Mouse (Mus musculus): ENCODE data around the gene Runx3. TPM values are rescaled to one million over a fixed set of nuclear protein-coding genes. Genes with fewer than 3 reads are reported as not detected.

Gene Runx3
- total RNA-seq, 2 experiments from 2014 or later, result not detected

DNA sequence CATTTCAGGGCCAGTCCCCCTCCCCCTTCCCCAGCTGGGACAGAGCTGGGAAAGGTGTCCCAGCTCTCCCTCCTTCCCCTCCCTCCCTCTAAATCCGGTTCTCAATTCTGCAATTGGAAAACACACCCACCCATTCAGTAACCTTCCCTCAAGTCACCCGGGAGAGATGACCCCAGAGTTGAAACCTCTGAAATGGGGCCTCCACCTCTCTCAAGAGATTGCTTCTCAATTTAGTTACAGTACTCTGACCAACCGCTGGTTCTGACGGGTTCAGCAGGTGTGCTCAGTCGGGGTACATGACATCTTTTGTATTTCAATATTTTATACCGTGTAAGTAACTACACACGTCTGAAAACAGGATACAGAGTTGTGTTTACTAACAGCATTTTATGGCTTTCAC, 28.2 kb downstream of the Runx3 start:
- no peak for DNase-seq (ENCODE audit: low spot score in 2 of 2)

DNA sequence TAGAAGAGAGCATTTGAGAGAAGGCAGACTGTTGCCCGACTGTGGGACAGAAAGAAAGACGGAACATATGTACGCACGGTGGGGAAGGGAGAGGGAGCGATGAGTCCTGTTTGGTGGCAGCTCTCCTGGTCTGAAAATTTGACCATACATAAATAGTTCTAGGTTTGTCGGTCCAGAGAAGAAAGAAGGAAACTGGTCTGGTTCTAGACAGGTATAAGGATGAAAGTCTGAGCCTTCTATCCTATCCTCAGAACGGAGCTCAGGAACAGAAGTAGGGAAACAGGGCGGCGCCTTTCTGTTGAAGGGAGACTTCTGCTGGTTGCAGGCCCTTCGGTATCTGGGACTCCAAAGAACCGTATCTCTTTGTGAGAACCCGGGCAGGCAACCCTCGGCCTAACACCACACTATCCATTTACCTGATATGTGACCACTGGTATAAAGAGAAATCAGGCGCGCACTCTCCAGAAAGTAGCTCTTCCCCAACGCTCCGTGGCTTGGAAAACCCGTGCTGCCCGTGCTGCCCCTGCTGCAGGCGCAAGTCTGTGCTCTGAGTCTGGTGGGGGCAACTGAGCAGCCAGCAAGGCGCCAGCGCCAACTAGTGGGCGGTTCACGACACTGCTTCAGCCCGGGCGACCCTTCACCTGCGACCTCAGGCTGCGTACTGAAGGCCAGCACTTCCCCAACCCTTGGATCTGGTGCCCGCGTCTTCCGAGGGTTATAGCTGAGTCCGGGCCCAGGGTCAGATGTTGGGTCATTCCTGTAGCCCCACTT, 29.8 kb downstream of the Runx3 start:
- peak; percentile 54 to 57 for DNase-seq (ENCODE audit: low spot score in 2 of 2)

DNA sequence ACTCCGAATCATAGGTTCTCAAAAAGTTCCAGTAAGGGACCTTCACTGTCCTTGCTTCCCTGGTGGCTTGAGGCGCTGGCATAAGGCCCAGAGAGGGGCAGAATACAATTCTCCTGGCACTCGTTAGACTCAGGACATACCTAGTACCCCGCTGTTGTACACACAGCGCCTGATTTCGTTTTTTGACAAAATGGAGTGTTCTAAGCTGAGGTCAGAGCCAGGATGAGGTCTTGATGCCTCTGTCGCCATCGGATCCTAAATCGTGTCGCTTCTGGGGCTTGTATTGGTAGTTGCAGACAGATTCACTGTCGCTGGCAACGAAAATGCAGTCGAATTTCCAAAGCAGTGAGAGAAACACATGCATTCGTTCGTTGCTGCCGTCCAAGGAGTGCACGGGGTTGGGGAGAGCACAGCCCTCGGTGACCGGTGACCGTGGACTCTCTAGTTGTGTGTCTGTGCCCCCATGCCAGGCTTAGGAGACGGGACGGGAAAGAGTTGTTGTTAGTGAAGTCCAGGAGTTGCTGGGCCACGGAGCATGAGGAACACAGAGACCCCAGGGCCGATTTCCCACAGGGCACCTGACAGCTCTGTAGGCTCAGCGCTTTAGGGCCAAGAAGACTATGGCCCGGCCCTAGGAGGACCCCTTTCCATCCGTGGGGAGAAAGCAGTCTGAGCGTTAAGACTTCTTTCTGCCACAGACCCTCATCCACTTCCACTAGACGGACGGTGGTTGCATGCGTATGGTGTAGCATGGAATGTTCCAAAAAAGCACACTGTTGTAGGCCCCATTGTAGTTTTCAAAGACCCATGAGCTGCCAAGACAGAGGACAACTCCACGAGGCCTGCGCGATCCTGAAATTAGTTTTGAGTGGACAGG, 30.9 kb downstream of the Runx3 start:
- peak in 1 of 2 experiments; percentile 61 for DNase-seq (ENCODE audit: low spot score in 2 of 2)

DNA sequence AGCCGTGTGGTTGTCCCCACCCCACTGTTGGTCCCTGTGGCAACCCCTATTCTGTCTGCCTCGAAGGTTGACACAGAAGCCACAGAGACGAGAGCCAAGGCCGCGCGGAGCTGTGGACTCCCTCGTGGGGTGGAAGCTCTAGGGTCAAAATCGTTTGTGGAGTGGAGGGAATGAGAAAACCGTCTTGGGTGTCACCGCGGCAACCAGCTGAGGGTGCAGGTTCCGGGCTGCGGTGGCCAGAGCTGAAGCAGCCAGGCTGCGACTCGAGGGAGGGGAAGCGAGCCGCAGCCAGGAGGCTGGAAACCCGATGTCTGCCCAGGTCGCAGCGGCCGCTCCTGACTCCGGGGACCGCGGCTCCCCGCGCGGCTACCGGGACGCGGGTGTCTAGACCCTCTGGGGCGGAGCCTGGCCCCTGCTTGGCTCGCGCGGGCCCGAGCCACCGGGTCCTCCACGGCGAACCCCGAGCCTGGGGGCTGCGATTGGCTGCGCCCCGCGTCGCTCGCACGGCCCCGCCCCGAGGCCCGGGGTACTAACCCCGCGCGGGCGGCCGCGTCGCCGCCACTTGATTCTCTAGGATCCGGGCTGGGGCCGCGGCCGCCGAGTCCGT, 31.6 kb downstream of the Runx3 start:
- DNase-seq (ENCODE audit: low spot score in 2 of 2), result no peak

DNA sequence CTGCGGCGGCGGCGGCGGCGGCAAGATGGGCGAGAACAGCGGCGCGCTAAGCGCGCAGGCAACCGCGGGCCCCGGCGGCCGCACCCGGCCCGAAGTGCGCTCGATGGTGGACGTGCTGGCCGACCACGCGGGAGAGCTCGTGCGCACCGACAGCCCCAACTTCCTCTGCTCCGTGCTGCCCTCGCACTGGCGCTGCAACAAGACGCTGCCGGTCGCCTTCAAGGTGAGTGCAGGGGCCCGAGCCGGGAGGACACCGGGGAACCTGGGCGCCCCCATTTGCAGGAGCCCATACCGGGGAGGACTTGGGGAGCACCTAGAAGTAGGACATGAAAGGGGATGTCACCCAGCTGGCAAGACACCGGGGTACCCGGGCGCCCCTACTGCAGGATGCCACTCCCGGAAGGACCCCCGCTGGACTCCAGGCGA, 32.4 kb downstream of the Runx3 start:
- no peak for DNase-seq (ENCODE audit: low spot score in 2 of 2)

DNA sequence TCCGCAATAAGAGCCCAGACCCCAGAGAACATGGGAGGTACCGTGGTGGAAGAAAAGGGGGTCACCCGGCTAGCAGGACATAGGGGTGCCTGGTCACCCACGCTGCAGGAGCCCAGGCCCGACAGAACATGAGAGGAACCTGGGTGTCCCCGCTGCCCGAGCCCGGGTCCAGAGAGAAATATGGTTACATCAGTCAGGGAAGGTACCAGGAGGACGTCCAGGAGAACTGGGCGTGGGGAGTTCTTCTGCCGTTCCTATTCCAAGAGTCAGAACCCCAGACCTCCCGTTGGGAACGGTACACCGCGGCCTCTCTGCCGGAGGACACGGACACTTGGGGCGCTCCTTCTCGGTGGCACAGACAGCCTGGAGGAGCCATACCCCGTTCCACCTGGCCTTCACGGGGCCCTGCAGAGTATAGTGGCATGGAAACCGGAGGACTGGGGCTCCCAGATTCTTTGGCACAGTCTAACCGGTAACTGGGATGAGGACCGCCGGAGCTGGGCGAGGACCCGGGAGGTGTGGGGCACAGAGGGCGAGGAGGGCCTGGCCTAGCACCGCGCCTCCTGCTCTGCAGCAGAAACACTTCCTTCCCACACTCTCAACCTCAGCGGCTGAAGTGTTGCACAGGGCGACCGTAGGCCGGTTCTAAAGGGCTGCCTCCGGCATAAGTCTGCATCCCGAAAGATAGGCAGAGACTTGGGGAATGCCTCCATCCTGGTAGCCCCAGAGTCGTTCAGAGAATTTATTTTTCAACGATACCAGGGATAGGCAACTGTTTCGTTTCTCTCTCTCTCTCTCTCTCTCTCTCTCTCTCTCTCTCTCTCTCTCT, 33.0 kb downstream of the Runx3 start:
- DNase-seq (ENCODE audit: low spot score in 2 of 2), result no peak

DNA sequence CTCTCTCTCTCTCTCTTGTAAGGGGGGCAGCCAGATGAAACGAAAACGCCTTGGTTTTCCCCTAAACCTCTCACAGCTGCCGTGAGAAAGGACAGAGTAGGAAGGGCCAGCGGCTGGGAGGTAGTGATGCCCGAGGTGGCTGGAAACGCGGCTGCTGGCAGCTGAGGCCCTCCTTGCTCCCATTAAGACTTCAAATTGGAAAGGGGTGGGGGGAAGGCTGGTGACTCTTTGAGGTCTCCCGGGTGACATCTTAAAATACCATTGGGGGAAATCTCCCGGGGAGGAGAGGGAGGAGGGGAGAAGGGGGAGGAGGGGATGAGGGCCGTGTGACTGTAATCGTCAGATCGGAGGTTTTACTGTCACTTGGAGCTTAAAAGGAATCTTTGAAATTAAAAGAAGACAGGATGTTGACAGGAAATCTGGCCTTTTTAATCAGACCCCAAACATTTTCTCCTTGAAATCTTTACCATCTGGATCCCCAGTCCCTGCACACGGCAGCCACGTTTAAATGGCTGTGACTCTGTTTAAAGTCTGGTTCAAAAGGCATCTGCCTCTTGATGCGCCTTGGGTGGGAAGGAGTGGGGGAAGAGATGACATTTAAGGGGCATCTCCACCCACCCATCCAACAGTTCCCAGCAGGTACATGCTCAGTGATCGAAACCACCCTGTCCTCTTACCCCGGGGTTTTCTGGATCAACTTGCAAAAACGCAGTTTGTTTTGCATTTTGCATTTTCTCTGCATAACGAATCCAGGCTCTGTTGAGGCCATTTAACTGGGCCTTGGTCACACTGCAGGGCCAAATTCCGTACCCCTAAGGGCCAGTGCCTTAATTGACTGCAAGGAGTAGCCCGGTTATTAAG, 33.9 kb downstream of the Runx3 start:
- DNase-seq (ENCODE audit: low spot score in 2 of 2), result peak in 1 of 2 experiments; percentile 38

DNA sequence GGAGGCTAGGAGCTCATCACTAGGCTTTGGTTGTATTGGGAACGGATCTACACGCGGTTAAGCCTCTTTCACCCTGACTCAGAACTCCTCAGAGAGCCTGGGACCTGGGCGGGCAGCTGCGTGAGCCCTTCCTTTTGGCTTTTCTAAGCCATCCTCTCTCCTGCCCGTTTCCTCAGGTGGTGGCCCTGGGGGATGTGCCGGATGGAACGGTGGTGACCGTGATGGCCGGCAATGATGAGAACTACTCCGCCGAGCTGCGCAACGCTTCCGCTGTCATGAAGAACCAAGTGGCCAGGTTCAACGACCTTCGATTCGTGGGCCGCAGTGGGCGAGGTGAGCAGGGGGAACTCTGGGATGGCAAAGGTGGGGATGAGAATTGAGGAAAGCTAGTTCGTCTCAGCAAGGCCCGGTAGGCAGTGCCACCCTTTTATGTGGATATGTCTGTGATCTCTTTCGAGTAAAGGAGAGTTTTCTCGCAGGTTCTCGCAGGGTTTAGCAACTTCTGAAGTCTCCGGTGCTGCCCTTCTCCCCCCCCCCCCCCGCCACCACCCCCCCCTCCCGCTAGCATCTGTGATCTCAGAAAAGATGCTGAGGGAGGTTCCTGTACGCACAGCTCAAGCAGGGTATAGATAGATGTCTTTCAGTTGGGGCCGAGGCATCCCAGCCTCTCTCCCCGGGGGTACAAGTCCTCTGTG, 34.8 kb downstream of the Runx3 start:
- DNase-seq (ENCODE audit: low spot score in 2 of 2), result no peak

DNA sequence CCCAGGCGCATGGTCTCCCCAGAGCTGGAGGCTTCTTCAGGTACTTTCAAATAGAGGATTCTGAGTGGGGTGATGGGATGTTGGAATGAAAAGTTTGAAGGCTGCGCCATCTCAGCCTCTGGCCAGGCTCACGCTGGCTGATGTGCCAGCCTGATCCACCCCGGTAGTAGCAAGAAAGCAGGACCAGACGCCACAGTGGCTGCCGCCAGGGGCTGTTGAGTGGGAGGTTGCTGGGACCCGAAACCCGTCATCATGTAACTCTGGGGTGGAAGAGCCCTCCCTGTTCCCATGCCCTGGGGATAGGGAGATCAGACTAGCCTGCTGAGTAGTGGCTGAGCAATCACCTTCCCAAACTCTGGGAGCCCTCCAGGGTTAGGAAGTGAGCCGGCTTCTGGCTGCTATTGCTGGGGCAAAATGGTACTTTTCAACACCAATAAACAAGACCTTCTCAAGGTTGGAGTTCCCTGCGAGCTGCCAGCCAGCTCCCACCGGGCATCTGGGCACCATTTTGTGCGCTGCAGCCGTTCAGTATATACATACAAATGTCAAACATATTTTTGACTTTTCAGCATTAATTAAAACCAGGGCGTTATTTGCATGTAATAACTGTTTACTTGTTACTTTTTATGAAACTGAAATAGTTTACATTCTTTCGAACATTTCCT, 35.5 kb downstream of the Runx3 start:
- no peak for DNase-seq (ENCODE audit: low spot score in 2 of 2)

DNA sequence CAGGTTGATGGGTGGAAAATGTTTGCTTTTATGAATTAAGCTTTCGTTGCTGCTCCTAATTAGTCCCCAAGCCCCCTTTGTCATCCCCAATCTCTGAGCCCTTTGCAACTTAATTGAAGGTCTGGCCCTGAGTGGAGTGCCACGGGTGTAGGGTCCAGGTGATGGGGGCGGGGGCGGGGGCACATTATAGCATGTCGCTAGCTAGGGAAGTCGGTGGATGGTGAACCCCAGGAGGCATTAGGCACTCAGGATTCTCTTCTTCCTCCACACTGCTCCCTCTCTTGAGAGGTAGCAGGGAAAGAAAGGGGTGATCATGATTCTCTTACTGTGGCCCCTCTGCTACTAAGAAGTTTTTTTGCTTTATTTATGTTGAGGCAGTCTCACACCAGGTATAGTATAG, 36.1 kb downstream of the Runx3 start:
- no peak for DNase-seq (ENCODE audit: low spot score in 2 of 2)

DNA sequence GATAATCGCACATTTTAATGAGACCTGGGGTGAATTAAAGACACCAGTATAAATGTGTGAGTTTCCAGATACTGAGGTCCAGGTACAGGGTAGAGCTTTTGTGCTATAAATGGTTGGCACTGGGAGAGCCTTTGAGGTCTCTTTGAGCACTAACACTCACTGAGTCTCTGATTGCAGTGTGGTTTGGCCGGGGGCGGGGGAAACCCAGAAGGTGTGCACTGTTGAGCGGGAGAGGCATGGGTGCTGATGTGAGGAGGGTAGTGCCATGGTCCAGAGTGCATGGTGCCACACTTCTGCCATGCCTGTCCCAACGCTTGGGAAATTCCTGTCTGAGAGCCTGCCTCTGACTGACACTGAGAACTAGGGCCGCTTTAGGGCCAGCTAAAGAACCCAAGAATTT, 36.9 kb downstream of the Runx3 start:
- DNase-seq (ENCODE audit: low spot score in 2 of 2), result no peak

DNA sequence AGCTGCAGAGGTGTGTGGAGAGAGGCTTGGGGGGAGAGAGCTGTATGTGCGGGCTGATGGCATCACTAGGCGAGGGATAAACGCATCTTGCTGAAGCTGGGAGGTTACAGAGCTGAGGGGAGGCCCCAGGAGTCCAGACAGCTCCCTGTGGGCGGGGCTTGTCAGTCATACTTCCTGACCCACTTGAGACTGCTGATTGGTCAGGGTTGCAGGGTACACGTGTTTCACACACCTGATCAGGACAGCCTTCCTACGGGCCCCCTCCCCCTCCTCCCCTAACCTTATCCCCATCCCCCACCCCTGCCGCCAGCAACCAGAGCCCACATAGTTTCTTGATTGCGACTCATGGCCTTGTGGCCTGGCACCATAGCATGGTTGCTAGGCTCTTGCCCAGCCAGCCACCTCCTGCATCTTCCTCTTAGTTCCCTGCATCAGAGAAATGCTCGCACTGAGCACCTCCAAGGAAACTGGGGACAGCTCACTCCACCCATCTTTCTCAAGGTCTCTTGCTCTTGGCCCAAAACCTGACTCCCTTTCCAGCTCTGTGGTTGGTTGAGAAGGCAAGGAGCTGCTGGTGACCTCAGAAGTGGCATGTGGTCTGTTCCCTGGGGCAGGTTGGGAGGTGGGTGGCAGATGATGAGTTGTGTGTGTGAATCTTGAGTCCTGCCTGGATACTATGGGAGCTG, 38.4 kb downstream of the Runx3 start:
- DNase-seq (ENCODE audit: low spot score in 2 of 2), result no peak

DNA sequence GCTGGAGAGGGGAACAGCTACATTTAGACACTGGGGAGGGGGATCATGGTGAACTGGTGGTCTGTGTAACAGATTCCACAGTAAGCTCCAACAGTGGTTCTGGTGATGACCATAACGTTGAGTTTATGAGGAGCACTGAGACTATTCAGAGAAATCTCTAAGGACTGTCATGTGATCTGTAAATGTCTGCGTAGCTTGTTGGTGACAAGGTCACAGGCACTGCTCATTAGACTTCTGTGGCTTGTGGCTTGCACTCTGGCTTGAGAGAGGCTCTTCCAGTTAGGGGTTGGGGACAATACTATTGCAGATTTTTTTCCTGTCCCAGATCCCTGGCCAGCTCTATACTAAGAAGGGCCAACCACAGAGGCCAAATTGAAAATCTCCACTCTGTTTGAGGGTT, 39.2 kb downstream of the Runx3 start:
- DNase-seq (ENCODE audit: low spot score in 2 of 2), result no peak

DNA sequence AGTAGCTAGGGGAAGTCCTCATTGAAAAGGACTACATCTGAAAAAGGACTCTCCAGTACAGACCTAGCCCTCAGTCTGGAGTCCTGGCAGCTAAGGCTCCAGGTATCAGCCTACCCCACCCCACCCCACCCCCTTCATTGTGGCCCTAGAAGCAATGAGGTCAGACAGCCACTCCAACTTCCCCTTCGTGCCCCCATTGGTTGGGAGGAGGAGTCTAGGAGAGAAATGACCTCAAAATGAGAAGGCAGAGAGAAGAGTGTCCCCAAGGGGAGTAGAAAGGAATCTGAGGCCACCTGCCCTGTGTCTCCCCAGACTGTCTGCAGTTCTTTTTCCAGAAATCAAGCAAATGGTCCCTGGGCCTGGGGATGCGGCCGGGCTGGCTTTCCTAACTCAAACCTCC, 39.7 kb downstream of the Runx3 start:
- DNase-seq (ENCODE audit: low spot score in 2 of 2), result no peak

DNA sequence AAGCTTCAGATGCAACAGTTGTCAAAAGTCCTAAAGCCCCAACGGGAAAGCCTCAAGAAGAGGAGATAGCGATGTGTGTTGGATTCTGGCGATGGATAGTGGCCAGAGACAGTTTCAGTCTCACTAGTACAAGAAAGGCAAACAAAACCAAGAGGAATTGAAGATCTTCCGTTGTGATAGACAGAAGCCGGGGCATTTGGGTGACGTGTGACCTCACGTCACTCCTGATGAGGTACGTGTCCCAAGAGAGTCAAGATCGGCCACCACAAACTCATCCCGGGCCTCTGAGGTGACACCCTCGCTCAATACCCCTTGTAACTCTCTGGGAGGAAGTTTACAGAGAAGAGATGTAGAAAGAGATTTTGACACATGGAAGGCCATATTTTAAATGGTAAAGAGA, 41.0 kb downstream of the Runx3 start:
- DNase-seq (ENCODE audit: low spot score in 2 of 2), result no peak

DNA sequence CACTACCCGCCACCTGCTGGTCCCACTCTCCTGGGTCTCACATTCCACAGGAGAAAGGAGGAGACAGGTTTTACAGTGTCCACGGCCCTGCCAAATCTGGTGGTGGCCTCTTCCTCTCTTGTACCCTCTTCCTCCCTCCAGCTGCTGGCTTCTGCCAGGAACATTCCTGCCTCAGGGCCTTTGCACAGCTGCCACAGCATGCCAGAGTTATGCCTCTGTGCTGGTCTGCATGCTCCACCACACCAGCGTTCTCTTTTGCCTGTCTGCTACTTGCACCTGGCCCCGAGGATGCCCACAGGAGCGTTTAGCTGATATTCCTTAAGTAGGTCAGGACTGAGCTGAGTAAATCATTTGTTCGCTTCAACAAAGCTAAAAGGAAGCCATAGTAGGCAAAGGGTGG, 45.3 kb downstream of the Runx3 start:
- no peak for DNase-seq (ENCODE audit: low spot score in 2 of 2)

DNA sequence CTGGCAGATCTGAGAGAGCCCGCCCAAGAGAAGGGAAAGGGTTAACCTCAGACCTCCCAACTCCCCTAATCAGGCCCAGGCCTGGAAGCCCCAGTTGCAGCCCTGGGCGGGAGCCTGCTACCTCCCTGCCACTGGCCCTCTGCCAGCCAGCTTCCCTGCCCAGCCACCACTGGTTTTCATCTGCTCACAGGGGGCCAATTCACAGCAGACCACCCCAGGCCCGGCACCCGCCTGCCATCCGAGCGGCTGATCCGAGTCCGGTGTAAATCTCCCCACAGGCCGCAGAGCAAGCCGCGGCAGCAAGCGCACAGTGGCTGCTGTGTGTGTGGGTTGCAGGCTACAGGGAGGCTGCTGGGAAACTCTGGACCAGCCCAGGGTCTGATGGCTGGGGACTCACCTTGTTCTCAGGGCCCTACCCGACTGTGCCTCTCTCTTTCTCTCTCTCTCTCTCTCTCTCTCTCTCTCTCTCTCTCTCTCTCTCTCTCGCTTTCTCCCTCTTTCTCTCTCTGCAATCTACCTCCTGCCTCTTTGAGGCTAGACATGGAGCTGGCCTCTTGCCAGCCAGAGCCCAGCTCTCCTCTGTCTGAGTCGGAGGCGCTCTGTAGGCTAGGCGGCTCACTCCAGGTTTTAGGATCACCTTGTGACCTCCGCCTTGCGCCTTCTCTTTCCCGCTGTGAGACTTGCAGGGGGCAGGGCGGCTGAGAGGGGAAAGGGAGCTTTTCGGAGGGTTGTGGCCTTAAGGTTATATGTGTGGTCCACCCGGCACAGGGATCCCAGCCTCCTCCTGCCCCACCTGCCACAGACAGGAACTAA, 46.2 kb downstream of the Runx3 start:
- no peak for DNase-seq (ENCODE audit: low spot score in 2 of 2)

All from layer of hippocampus, postnatal 14 days (tissue).